9 mouse cellular contexts compared by ENCODE assay signal in genomic region chr2:85049277-85049676, GRCm38 (mm10). TPM values are rescaled to one million over a fixed set of nuclear protein-coding genes. Genes with fewer than 3 reads are reported as not detected.
DNase-seq lines count a peak whose midpoint lies in the region; ATAC-seq and TF ChIP-seq lines count a peak whose summit lies in the region.
"Had no signal": no experiment of that assay in that cellular context is flagged by ENCODE, and none has a peak within 500 bp of the region (broad histone marks: within the 10 kb centered on the region; RNA-seq: fewer than 3 reads in every experiment).

No protein-coding gene starts in this region.

- no peaks in the 10 kb centered on the region for H3K27me3 ChIP-seq in kidney, adult 2 months (replicated peaks; ENCODE audit: control insufficient read depth, insufficient read depth, low read length)
- no peaks in the 10 kb centered on the region for H3K27me3 ChIP-seq in embryonic facial prominence, embryonic 12.5 days
- no peaks in the 10 kb centered on the region for H3K27me3 ChIP-seq in hindbrain, embryonic 10.5 days (ENCODE audit: insufficient read depth, poor library complexity, severe bottlenecking)
- no peaks in the 10 kb centered on the region for H3K27me3 ChIP-seq in midbrain, embryonic 11.5 days (ENCODE audit: control insufficient read depth, insufficient read depth, low read length)

- peaks cover 5% of the 10 kb centered on the region; the same call in 1 of the 2 replicates for H3K4me1 ChIP-seq in kidney, adult 2 months (ENCODE audit: control insufficient read depth, insufficient read depth, low read length)
- H3K4me1 ChIP-seq in embryonic facial prominence, embryonic 12.5 days = peaks cover 33% of the 10 kb centered on the region
- peaks cover 56% of the 10 kb centered on the region for H3K4me1 ChIP-seq in hindbrain, embryonic 10.5 days (replicated peaks)
- peaks cover 24% of the 10 kb centered on the region for H3K4me1 ChIP-seq in midbrain, embryonic 11.5 days (ENCODE audit: control insufficient read depth, insufficient read depth, low read length)

- no peak overlapping the region for H3K27ac ChIP-seq in kidney, adult 2 months (ENCODE audit: insufficient read depth, low read depth, low read length)
- peak overlapping the region; percentile 98 for H3K27ac ChIP-seq in embryonic facial prominence, embryonic 12.5 days
- peak overlapping the region; percentile 93 for H3K27ac ChIP-seq in hindbrain, embryonic 10.5 days
- H3K27ac ChIP-seq in midbrain, embryonic 11.5 days (ENCODE audit: low read depth, low read length) = no peak overlapping the region
- H3K27ac ChIP-seq: liver, embryonic 14.5 days had no signal

- peak overlapping the region; percentile 3; the same call in 1 of the 2 replicates for H3K4me3 ChIP-seq in kidney, adult 2 months (ENCODE audit: insufficient read depth, low read depth, low read length)
- H3K4me3 ChIP-seq in embryonic facial prominence, embryonic 12.5 days = peak overlapping the region; percentile 73
- H3K4me3 ChIP-seq in hindbrain, embryonic 10.5 days = peak overlapping the region; percentile 84
- H3K4me3 ChIP-seq in midbrain, embryonic 11.5 days (ENCODE audit: low read depth, low read length) = peak overlapping the region; percentile 61

- DNase-seq in kidney, adult 2 months = no peak
- no peak for DNase-seq in kidney, adult 18-20 months
- peak; percentile 20 for DNase-seq in hindbrain, embryonic 10.5 days (ENCODE audit: low spot score)
- peak; percentile 85 for DNase-seq in midbrain, embryonic 11.5 days (ENCODE audit: low spot score, missing footprints)
- no peak for DNase-seq in frontal cortex, postnatal 10 days (ENCODE audit: low spot score in 2 of 2)
- DNase-seq in urinary bladder, postnatal 10 days (ENCODE audit: low spot score) = no peak
- DNase-seq in right cerebral cortex, postnatal 25 days = no peak

- no peak; the same call in 1 of the 2 replicates for ATAC-seq in embryonic facial prominence, embryonic 12.5 days (ENCODE audit: insufficient number of reproducible peaks, insufficient read depth, low FRiP score, low TSS enrichment)
- ATAC-seq in midbrain, embryonic 11.5 days (ENCODE audit: low FRiP score) = no peak

- H3K9ac ChIP-seq in embryonic facial prominence, embryonic 12.5 days = no peak overlapping the region
- peak overlapping the region; percentile 12; the same call in 1 of the 2 replicates for H3K9ac ChIP-seq in midbrain, embryonic 11.5 days (ENCODE audit: low read length)
- H3K9ac ChIP-seq: liver, embryonic 14.5 days had no signal

- no peaks in the 10 kb centered on the region for H3K9me3 ChIP-seq in embryonic facial prominence, embryonic 12.5 days
- H3K9me3 ChIP-seq in hindbrain, embryonic 10.5 days = no peaks in the 10 kb centered on the region
- H3K9me3 ChIP-seq in midbrain, embryonic 11.5 days (ENCODE audit: control insufficient read depth, low read length) = no peaks in the 10 kb centered on the region

- TF ChIP-seq CTCF in kidney, adult 2 months (conservative IDR thresholded peaks at IDR 0.05; ENCODE audit: insufficient read depth, insufficient read length, low read depth, low read length) = no peak

- H3K36me3 ChIP-seq in kidney, adult 2 months (ENCODE audit: control insufficient read depth, insufficient read depth, low read length) = no peaks in the 10 kb centered on the region; the same call in 1 of the 2 replicates
- H3K36me3 ChIP-seq in embryonic facial prominence, embryonic 12.5 days = peaks cover 49% of the 10 kb centered on the region
- peaks cover 66% of the 10 kb centered on the region for H3K36me3 ChIP-seq in hindbrain, embryonic 10.5 days
- H3K36me3 ChIP-seq in midbrain, embryonic 11.5 days (ENCODE audit: control insufficient read depth, insufficient read depth, low read length) = peaks cover 15% of the 10 kb centered on the region; the same call in 1 of the 2 replicates

- WGBS in kidney, adult 2 months = 73% methylated on average over 4 of the region's 4 CpGs
- 49% methylated on average over 4 of the region's 4 CpGs for WGBS in embryonic facial prominence, embryonic 12.5 days
- 69% methylated on average over 4 of the region's 4 CpGs for WGBS in hindbrain, embryonic 10.5 days
- WGBS in midbrain, embryonic 11.5 days = 68% methylated on average over 4 of the region's 4 CpGs

- TF ChIP-seq POLR2A in kidney, adult 2 months (IDR thresholded peaks at IDR 0.05; ENCODE audit: low read depth, low read length) = no peak

- H3K4me2 ChIP-seq in embryonic facial prominence, embryonic 12.5 days (replicated peaks) = peak overlapping the region; percentile 55
- peak overlapping the region; percentile 69 for H3K4me2 ChIP-seq in midbrain, embryonic 11.5 days

RNA-seq across cellular contexts. Expression of gene Tnks1bp1, which starts 1.5 kb away (rescaled TPM):
- 46.9 and 47.0 TPM in 2 replicates for polyA plus RNA-seq in kidney, adult 2 months (2012; rRNA removed)
- polyA plus RNA-seq in embryonic facial prominence, embryonic 12.5 days (2016; fragmentation: Nextera tagmentation; extraction: Ambion mirVana) = 45.3 and 59.2 TPM in 2 replicates
- polyA plus RNA-seq in hindbrain, embryonic 10.5 days (2016; fragmentation: Nextera tagmentation; extraction: Ambion mirVana) = 29.3 and 31.2 TPM in 2 replicates
- 8.1 and 9.6 TPM in 2 replicates for polyA plus RNA-seq in midbrain, embryonic 11.5 days (2014; fragmentation: Nextera tagmentation; extraction: Ambion mirVana)

RNA-seq across cellular contexts. Expression of gene P2rx3, which starts 12.0 kb away (rescaled TPM):
- 0.80 and 0.90 TPM in 2 replicates for polyA plus RNA-seq in kidney, adult 2 months (2012; rRNA removed)
- 15.0 and 20.6 TPM in 2 replicates for polyA plus RNA-seq in embryonic facial prominence, embryonic 12.5 days (2016; fragmentation: Nextera tagmentation; extraction: Ambion mirVana)
- polyA plus RNA-seq in hindbrain, embryonic 10.5 days (2016; fragmentation: Nextera tagmentation; extraction: Ambion mirVana) = 18.0 and 20.5 TPM in 2 replicates
- 2.8 and 3.0 TPM in 2 replicates for polyA plus RNA-seq in midbrain, embryonic 11.5 days (2014; fragmentation: Nextera tagmentation; extraction: Ambion mirVana)

RNA-seq across cellular contexts. Expression of gene Ssrp1, which starts 12.2 kb away (rescaled TPM):
- 70.2 and 78.9 TPM in 2 replicates for polyA plus RNA-seq in kidney, adult 2 months (2012; rRNA removed)
- polyA plus RNA-seq in embryonic facial prominence, embryonic 12.5 days (2016; fragmentation: Nextera tagmentation; extraction: Ambion mirVana) = 310 and 311 TPM in 2 replicates
- polyA plus RNA-seq in hindbrain, embryonic 10.5 days (2016; fragmentation: Nextera tagmentation; extraction: Ambion mirVana) = 310 and 387 TPM in 2 replicates
- polyA plus RNA-seq in midbrain, embryonic 11.5 days (2014; fragmentation: Nextera tagmentation; extraction: Ambion mirVana) = 345 and 352 TPM in 2 replicates

Comparison
In these comparisons a context has a peak if more than half of its experiments do, and no peak if none do; other contexts are left out.
1. DNase-seq: peak in hindbrain, embryonic 10.5 days (single experiment) and midbrain, embryonic 11.5 days (single experiment); none in kidney, adult 2 months (single experiment), kidney, adult 18-20 months (single experiment), frontal cortex, postnatal 10 days (0 of 2), urinary bladder, postnatal 10 days (single experiment) and right cerebral cortex, postnatal 25 days (single experiment).
2. H3K27ac ChIP-seq: peak in embryonic facial prominence, embryonic 12.5 days (single experiment) and hindbrain, embryonic 10.5 days (single experiment); none in kidney, adult 2 months (single experiment) and midbrain, embryonic 11.5 days (single experiment).
3. H3K4me3 ChIP-seq: peak in every context shown above with its lines; median percentile 84 in hindbrain, embryonic 10.5 days; 73 in embryonic facial prominence, embryonic 12.5 days; 61 in midbrain, embryonic 11.5 days; 3 in kidney, adult 2 months.